ENCODE assay signal across 8 mouse cellular contexts in genomic region chr10:81406504-81407440, GRCm38 (mm10). TPM values are rescaled to one million over a fixed set of nuclear protein-coding genes. Genes with fewer than 3 reads are reported as not detected.
DNase-seq lines count a peak whose midpoint lies in the region; ATAC-seq and TF ChIP-seq lines count a peak whose summit lies in the region.

No protein-coding gene starts in this region.

- H3K36me3 ChIP-seq in limb, embryonic 12.5 days = peaks cover 45% of the 10 kb centered on the region
- H3K36me3 ChIP-seq in stomach, embryonic 14.5 days (ENCODE audit: control insufficient read depth, insufficient read depth, low read length) = peaks cover 28% of the 10 kb centered on the region

- TF ChIP-seq CTCF in cerebellum, adult 2 months (IDR thresholded peaks at IDR 0.05; ENCODE audit: borderline replicate concordance, insufficient read depth, low read depth, low read length) = no peak

- H3K27me3 ChIP-seq in cerebellum, adult 2 months (ENCODE audit: control insufficient read depth, insufficient read depth, low read length) = no peaks in the 10 kb centered on the region
- peaks cover 48% of the 10 kb centered on the region for H3K27me3 ChIP-seq in limb, embryonic 12.5 days
- no peaks in the 10 kb centered on the region for H3K27me3 ChIP-seq in stomach, embryonic 14.5 days (ENCODE audit: control insufficient read depth, insufficient read depth, low read length)

- peaks cover 78% of the 10 kb centered on the region for H3K4me1 ChIP-seq in cerebellum, adult 2 months (ENCODE audit: control insufficient read depth, insufficient read depth, low read length)
- H3K4me1 ChIP-seq in limb, embryonic 12.5 days (replicated peaks) = peaks cover 90% of the 10 kb centered on the region
- H3K4me1 ChIP-seq in stomach, embryonic 14.5 days (ENCODE audit: control insufficient read depth, insufficient read depth, low read length) = peaks cover 53% of the 10 kb centered on the region

- TF ChIP-seq POLR2A in cerebellum, adult 2 months (IDR thresholded peaks at IDR 0.05; ENCODE audit: borderline replicate concordance, insufficient read depth, low read length) = no peak

- ATAC-seq in limb, embryonic 12.5 days (ENCODE audit: insufficient number of reproducible peaks, insufficient read depth, low FRiP score, low TSS enrichment, low read depth) = no peak
- no peak for ATAC-seq in stomach, embryonic 14.5 days (ENCODE audit: insufficient number of reproducible peaks, insufficient read depth, low FRiP score, low read depth)
- ATAC-seq in megakaryocyte-erythroid progenitor cell, adult 5-6 weeks (replicated peaks; ENCODE audit: low FRiP score, low TSS enrichment, poor library complexity, severe bottlenecking) = no peak

- H3K9ac ChIP-seq in limb, embryonic 12.5 days (replicated peaks) = peak overlapping the region; percentile 34; the same call in 1 of the 2 replicates
- no peak overlapping the region for H3K9ac ChIP-seq in stomach, embryonic 14.5 days (replicated peaks; ENCODE audit: low read depth, low read length)

- no peaks in the 10 kb centered on the region for H3K9me3 ChIP-seq in limb, embryonic 12.5 days
- H3K9me3 ChIP-seq in stomach, embryonic 14.5 days (ENCODE audit: control insufficient read depth, low read depth, low read length) = no peaks in the 10 kb centered on the region

- 18% methylated on average over 24 of the region's 24 CpGs for WGBS in cerebellum, adult 2 months
- WGBS in limb, embryonic 12.5 days = 16% methylated on average over 24 of the region's 24 CpGs
- 42% methylated on average over 24 of the region's 24 CpGs for WGBS in stomach, embryonic 14.5 days

- peak overlapping the region; percentile 49 for H3K4me3 ChIP-seq in cerebellum, adult 2 months (replicated peaks; ENCODE audit: insufficient read depth, low read depth, low read length)
- H3K4me3 ChIP-seq in limb, embryonic 12.5 days (replicated peaks) = peak overlapping the region; percentile 22
- H3K4me3 ChIP-seq in stomach, embryonic 14.5 days (ENCODE audit: low read depth, low read length) = 0 out of 2 replicates have a peak overlapping the region, but pooled peaks have one; percentile 11

- peak in 1 of 2 experiments; percentile 57 for DNase-seq in cerebellum, adult 2 months
- DNase-seq in cerebellum, adult 9-10 months = no peak
- peak; percentile 28 for DNase-seq in lung, postnatal 10 days
- no peak for DNase-seq in lung, postnatal 36 days
- no peak for DNase-seq in spleen, adult 12 weeks (ENCODE audit: low spot score)

- H3K4me2 ChIP-seq in limb, embryonic 12.5 days = peak overlapping the region; percentile 48
- H3K4me2 ChIP-seq in stomach, embryonic 14.5 days (replicated peaks; ENCODE audit: low read depth, low read length) = no peak overlapping the region; the same call in none of the 2 replicates

- peak overlapping the region; percentile 69 for H3K27ac ChIP-seq in cerebellum, adult 2 months (ENCODE audit: insufficient read depth, low read length)
- H3K27ac ChIP-seq in limb, embryonic 12.5 days = 0 out of 2 replicates have a peak overlapping the region, but pooled peaks have one; percentile 17
- 0 out of 2 replicates have a peak overlapping the region, but pooled peaks have one; percentile 15 for H3K27ac ChIP-seq in stomach, embryonic 14.5 days (ENCODE audit: low read length)

RNA-seq across cellular contexts. Expression of gene Smim24, which starts 13.9 kb away (rescaled TPM):
- 1.2 and 1.7 TPM in 2 replicates for polyA plus RNA-seq in cerebellum, adult 2 months (2012; rRNA removed)
- polyA plus RNA-seq in limb, embryonic 12.5 days (2016; fragmentation: Nextera tagmentation; extraction: Ambion mirVana) = 2.9 and 3.0 TPM in 2 replicates
- 17.7 and 21.5 TPM in 2 replicates for polyA plus RNA-seq in stomach, embryonic 14.5 days (2014; fragmentation: Nextera tagmentation; extraction: Ambion mirVana)
- total RNA-seq in megakaryocyte-erythroid progenitor cell, adult 5-6 weeks (2014; fragmentation: Nextera tagmentation) = 7.7 and 12.8 TPM in 2 replicates
- 7.4 and 7.5 TPM in 2 replicates for total RNA-seq in megakaryocyte-erythroid progenitor cell, adult 5-6 weeks (2017)

RNA-seq across cellular contexts. Expression of gene Gm48552, which starts 18.0 kb away (rescaled TPM):
- polyA plus RNA-seq in cerebellum, adult 2 months (2012; rRNA removed) = 10.7 and 13.8 TPM in 2 replicates
- 1.1 and 3.1 TPM in 2 replicates for polyA plus RNA-seq in limb, embryonic 12.5 days (2016; fragmentation: Nextera tagmentation; extraction: Ambion mirVana)
- polyA plus RNA-seq in stomach, embryonic 14.5 days (2014; fragmentation: Nextera tagmentation; extraction: Ambion mirVana) = 1.0 and 1.1 TPM in 2 replicates
- 4.0 TPM in 1 of 2 replicates, not detected in the other for total RNA-seq in megakaryocyte-erythroid progenitor cell, adult 5-6 weeks (2014; fragmentation: Nextera tagmentation)
- total RNA-seq in megakaryocyte-erythroid progenitor cell, adult 5-6 weeks (2017) = not detected in 2 replicates

RNA-seq across cellular contexts. Expression of gene Gm48551, which starts 22.5 kb away (rescaled TPM):
- 10.2 and 10.8 TPM in 2 replicates for polyA plus RNA-seq in cerebellum, adult 2 months (2012; rRNA removed)
- polyA plus RNA-seq in limb, embryonic 12.5 days (2016; fragmentation: Nextera tagmentation; extraction: Ambion mirVana) = 3.3 and 3.8 TPM in 2 replicates
- polyA plus RNA-seq in stomach, embryonic 14.5 days (2014; fragmentation: Nextera tagmentation; extraction: Ambion mirVana) = 3.1 and 4.1 TPM in 2 replicates
- 1.2 and 6.3 TPM in 2 replicates for total RNA-seq in megakaryocyte-erythroid progenitor cell, adult 5-6 weeks (2014; fragmentation: Nextera tagmentation)
- 0.11 and 2.6 TPM in 2 replicates for total RNA-seq in megakaryocyte-erythroid progenitor cell, adult 5-6 weeks (2017)

RNA-seq across cellular contexts. Expression of gene Dohh, which starts 22.5 kb away (rescaled TPM):
- 87.7 and 93.1 TPM in 2 replicates for polyA plus RNA-seq in cerebellum, adult 2 months (2012; rRNA removed)
- 71.9 and 74.6 TPM in 2 replicates for polyA plus RNA-seq in limb, embryonic 12.5 days (2016; fragmentation: Nextera tagmentation; extraction: Ambion mirVana)
- 44.8 and 48.5 TPM in 2 replicates for polyA plus RNA-seq in stomach, embryonic 14.5 days (2014; fragmentation: Nextera tagmentation; extraction: Ambion mirVana)
- 12.3 and 31.4 TPM in 2 replicates for total RNA-seq in megakaryocyte-erythroid progenitor cell, adult 5-6 weeks (2014; fragmentation: Nextera tagmentation)
- total RNA-seq in megakaryocyte-erythroid progenitor cell, adult 5-6 weeks (2017) = 31.2 and 37.8 TPM in 2 replicates

RNA-seq across cellular contexts. Expression of gene Fzr1, which starts 28.5 kb away (rescaled TPM):
- polyA plus RNA-seq in cerebellum, adult 2 months (2012; rRNA removed) = 75.8 and 81.5 TPM in 2 replicates
- polyA plus RNA-seq in limb, embryonic 12.5 days (2016; fragmentation: Nextera tagmentation; extraction: Ambion mirVana) = 136 and 137 TPM in 2 replicates
- 81.3 and 88.7 TPM in 2 replicates for polyA plus RNA-seq in stomach, embryonic 14.5 days (2014; fragmentation: Nextera tagmentation; extraction: Ambion mirVana)
- 28.5 and 50.0 TPM in 2 replicates for total RNA-seq in megakaryocyte-erythroid progenitor cell, adult 5-6 weeks (2014; fragmentation: Nextera tagmentation)
- 12.2 and 14.9 TPM in 2 replicates for total RNA-seq in megakaryocyte-erythroid progenitor cell, adult 5-6 weeks (2017)

Comparison
In these comparisons a context has a peak if more than half of its experiments do, and no peak if none do; other contexts are left out.
1. H3K27ac ChIP-seq: peak in every context shown above with its lines; median percentile 69 in cerebellum, adult 2 months; 17 in limb, embryonic 12.5 days; 15 in stomach, embryonic 14.5 days.